Mouse (Mus musculus) embryo, embryonic 9.5 days (tissue): ENCODE data around the gene Zfp280d.

ENCODE experiments used
- DNase-seq: peaks from one replicate; pipeline ENCODE4 v3.0.0-alpha.2; 2017; ENCODE audit errors: extremely low spot score

The Zfp280d gene

DNA sequence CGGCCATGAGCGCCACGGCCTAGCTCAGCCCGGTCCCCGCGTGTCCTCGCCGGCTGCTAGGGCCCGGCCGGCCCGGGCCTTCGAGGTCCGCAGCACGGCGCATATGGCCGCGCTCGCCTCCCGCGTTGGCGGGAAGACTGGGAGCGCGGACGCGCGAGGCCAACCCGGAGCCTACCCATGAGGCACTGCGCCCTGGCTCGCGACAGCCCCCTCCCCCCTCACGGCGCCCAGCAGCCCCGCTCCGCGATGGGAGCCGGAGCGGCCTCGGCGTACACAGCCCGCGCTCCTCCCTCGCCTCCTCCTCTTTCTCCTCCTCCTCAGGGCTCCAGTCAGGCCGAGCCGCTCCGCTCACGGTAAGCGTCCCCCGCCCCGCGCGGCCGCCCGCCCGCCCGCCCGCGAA, at the start of gene Zfp280d:
Zfp280d (plus strand) TSS at position 184 of the 400 bp plus-strand sequence.
- peak; percentile 92 for DNase-seq

DNA sequence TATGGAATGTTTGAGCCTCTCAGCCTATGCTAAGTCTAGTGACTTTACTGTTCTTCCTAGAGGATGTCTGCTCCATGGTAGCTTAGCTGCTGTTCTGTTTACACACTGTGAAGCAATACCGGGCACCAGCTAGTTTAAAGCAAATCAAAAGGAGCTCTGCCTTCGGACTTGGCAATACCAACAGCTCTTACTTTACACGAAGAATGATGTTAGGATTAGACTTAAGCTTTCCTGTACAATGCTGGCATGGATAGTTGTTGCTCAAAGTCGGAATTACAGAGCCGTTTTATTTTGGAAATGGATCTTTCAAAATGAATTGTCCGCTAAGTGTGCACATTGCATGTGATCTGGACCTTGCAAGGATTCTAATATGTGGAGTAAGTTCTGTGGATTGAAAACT, 48.1 kb upstream of the Zfp280d start:
- no peak for DNase-seq

DNA sequence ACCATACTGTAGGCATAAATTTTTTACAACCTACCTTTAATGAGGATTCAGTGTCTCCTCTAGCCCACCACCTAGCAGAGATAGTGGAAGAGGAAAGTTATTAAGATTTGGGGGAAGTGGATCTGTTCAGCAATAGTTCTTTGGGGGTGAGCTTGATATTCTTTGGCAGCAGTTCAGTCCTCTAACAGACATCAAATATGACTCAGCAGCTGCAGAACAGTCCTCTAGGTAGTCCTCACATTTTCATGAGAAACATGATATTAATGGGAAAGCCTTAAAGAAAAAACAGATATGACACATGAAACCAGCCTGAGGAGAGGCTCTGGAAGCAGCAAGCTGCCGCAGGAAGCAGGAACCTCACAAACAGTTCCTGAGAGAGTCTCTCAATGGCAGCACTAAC, 22.0 kb upstream of the Zfp280d start:
- no peak for DNase-seq

DNA sequence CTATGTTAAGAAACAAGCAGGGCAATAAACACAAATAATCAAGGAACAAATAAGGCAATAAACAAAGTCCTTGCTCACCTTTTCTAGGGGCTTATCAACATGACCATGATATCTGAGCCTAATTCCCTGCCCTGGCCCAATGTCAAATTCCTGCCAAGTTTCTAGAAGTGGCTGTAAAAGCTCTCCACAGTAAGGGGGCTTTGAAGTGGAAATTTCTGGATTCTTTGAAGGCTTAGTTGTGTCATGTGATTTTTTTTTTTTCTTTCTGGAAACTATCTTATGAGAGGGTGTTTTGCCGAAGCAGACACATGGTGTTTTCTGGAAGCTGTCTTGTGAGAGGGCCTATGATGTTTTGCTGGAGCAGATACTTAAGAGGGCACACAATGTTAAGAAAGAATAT, 19.4 kb upstream of the Zfp280d start:
- no peak for DNase-seq

DNA sequence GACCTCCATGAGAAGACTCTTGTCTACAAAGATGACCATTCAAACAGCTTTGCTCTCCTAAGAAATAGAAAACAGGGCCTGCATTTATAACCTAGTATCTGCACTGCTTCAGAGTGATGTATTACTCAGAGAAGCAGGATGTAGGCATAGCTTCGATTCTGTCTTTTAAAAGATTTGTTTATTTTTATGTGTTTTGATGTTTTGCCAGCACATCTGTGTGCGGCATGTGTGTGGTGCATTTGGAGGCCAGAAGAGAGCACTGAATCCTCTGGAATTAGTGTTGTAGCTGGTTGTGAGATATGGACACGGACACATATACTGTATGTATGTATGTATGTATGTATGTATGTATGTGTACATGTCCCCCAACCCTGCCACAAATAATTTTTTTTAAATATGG, 18.0 kb upstream of the Zfp280d start:
- no peak for DNase-seq

DNA sequence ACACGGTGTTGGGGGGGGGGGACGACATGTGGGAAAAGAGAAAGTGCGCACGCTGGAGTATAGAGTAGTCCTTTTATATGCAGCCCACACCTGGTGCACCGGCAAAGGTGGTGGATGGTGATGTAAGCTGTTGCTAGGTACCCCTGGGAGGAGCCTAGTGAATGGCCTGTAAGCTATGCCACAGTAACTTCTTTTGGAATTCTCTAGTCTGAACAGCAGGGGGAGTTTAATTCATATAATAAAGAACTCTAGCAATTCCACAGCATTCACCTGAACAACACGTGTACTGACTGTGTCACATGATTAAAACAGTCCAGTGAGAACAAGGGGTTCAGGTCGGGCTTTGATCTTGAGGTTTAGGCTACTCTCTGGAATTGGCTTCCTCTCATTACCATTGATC, 14.3 kb upstream of the Zfp280d start:
- DNase-seq = no peak

DNA sequence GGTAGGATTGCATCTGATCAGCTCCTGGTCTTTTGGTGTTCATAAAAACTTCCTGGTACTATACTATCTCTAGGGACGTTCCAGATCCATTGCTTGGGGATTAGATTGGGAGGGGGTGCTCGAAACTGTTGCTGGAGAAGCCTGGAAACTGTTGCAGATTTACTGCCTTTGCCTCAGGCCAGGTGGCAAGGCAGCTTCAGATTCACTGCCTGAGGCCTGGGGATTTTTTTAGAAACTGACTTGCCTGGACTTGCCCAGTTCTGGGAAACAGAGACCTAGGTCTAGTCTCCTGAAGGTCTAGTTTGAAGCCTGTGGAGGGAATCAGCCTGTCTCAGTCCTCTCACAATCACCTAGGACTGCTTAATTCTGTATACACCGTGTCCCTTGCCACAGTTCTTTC, 9.8 kb upstream of the Zfp280d start:
- DNase-seq = no peak

DNA sequence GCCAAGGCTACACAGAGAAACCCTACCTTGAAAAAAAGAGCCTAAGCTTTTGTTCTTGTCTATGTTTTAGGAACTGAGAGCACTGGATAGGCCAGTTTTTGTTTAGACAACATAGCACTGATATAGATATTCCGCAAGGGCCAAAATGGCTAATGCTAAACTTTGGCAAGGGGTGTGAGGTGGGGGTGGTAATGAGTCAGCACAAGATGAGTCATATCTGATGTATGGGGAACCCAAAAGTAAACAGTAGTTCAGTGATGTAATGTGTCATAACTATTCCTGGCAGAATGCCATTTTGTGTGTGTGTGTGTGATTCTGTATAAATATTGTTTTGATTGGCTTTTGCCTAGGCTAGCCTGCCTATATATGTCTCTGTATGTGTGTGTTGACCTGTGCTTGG, 4.5 kb upstream of the Zfp280d start:
- no peak for DNase-seq

DNA sequence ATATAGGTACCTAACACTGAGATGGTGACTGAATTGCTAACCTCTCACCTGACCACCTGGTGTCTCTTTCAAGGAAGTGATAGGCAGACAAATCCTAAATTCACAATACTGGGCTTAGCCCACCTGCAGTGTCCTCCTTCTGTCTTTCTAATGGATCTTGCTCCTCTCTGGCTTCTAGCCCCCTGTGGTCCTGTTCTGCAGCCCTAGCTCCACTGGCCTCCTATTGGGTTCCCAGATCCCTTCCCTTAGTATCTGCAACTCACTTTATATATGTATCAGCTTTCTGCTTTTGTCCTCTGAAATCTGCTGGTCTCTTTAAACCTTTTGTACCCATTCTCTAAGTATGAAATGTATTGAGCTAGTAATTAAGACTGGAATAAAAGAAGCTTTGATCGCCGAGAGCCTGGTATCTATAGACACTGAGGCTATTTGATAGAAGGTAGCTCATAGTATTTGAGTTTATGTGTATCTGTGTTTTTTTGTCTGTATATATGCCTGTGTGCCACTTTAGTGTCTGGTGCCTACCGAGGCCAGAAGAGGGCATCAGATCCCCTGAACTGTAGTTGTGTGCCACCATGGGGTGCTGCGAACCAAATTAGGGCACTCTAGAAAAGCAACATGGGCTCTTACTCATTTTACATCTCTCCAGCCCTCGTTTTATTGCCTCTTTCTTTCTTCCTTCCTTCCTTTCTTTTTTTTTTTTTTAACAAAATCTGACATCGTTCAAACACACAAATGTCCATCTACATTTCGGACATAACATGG, 832 bp upstream of the Zfp280d start:
- no peak for DNase-seq

DNA sequence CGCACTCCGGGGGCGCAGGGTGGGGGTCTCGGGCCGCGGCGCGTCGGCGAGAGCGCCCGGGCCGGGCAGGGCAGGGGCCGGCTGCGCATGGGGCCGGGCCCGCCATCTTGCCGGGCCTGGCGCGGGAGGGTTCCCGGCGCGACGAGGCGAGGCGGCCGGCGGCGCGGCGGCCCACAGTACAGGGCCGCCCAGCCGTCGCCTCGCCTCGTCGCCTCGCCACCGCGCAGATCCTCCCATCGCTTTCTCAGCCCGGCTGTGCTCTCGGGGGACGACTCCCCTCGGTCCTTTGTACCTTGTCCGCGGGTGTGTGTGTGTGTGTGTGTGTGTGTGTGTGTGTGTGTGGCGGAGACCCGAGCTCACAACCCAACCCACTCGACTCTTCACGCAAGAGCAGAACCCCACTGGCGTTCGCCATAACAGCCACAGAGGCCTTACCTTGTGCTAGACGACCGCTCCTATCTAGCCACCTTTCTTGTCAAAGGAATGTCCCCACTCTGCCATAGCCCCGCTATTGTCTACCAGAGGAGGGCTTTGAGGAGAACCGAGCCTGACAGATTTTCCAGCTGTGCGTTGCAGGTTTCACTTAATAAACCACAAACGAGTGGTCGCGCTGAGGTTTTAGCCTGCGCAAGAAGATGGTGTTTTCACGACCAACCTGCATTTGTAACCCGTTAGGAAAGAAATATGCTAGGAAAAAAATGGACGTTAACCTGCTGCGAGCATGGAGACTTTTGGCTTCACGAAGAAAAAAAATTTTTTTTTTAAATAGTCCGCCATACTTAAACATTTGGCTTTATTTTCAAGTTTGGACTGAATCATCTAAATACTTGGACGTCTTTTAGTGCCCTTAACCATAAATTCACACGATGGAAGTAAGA, 680 bp downstream of the Zfp280d start:
- DNase-seq = peak; percentile 79

DNA sequence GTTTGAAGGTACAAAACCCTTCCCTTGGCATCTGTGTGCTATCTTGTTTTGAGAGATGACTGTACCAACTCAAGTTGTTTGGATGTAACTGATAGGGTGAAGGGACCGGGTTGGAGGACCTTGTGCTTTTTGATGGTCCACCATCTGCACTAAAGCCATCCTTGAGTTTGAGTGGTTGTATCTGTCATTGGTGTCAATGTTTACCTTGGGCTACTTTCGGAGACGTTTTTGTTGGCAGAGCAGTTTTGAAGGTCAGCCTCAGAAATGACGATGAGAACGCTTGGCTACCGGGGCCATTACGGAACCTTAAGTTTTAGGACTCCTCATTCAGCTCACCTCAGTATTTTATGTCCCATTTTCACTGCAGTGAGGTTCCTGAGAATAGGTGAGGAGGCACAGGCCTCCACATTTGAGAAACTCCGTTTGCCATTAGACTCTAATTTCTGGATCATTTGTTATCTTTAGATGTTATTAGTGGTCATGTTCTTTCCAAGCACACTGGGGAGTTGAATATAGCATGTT, 1.4 kb downstream of the Zfp280d start:
- peak; percentile 29 for DNase-seq

DNA sequence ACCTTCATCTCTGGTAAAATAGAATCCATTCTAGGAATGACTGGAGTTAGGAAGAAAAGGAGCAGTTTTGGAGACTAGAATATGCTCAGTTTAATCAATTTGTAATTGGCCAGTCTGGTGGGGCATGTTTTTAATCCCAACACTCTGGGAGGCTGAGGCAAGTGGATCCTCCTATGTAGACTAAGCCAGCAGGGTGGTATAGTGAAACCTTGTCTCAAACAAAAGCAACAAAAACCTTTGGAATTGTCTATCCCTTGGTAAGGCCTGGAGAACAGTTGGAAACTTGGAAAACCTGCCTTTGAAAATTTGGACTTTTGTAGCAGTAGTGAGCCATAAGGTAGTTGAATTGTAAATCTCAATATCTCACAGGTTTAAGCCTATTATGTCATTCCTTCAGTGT, 2.3 kb downstream of the Zfp280d start:
- no peak for DNase-seq

DNA sequence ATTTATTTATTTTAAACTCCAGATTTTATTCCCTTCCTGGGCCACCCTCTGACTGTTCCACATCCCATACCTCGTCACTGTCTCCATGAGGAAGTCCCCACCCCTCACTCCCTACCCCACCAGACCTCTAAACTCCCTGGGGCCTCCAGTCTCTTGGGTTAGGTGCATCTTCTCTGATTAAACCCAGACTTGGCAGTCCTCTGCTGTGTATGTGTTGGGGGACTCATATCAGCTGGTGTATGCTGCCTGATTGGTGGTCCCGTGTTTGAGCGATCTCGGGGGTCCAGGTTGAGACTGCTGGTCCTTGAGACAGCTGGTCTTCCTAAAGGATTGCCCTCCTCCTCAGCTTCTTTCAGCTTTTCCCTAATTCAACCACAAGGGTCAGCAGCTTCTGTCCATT, 5.3 kb downstream of the Zfp280d start:
- no peak for DNase-seq

DNA sequence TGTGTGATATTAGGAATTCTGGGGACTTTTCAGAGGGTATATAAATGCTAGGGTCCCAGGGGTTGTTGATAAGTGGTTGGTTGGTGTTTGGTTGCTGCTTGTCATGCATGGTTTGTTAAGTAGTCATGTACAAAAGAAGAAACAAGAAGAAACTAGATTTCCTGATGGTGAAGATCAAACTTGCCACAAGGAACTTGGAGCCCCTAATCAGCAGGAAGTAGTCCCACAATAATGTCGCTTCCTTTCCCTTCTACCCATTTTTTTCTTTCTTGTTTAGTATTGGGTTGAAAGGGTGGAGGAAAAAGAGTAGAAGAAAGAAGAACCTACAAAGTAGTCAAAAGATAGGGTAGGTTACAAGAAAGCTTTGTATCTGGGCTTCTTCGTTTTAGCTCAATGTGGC, 13.0 kb downstream of the Zfp280d start:
- no peak for DNase-seq

DNA sequence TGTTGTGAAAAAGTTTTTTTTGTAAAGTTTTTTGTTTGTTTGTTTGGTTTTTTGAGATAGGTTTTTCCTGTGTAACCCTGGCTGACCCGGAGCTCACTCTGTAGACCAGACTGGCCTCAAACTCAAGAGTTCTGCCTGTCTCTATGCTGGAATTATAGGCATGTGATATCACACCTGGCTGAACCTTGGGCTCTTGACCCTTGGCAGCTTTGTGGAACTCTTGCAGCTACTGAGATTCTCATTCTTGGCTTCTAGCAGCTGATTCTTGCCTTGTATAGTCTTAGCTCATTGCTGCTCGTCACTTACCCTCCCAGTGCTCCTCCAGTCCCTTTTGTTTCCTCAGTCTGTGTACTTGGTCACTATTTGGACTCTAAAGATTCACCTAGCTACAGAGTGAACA, 13.6 kb downstream of the Zfp280d start:
- DNase-seq = no peak

DNA sequence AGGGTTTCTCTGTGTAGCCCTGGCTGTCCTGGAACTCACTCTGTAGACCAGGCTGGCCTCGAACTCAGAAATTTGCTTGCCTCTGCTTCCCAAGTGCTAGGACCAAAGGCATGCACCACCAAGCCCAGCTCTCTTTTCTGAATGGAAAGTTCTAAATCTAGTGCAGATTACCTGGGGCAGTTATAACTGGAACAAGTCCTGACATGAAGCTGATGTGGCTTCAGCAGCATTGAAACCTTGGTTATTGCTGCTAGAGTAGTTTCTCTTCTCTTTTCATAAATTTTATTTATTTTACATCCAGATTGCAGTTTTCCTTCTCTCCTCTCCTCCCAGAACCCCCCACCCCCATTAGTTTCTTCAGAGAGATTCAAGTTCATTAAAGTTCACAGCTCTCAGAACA, 14.4 kb downstream of the Zfp280d start:
- DNase-seq = no peak

DNA sequence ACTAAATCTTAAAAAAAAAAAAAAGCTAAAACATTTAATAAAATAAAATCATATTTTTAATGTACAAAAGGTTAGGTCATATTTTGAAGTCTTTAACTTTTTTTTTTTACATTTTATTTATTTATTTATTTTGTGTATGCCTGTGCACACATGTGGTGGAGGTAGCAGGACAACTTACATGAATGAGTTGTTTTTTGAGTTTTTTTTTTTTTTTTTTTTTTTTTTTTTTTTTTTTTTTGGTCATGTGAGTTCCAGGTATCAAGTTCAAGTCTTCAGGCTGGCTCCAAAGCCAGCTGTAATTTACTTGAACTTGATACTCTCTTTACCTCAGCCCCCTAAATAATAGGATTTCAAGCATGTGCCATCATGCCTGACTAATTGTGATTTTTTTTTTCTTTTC, 19.4 kb downstream of the Zfp280d start:
- DNase-seq = no peak

DNA sequence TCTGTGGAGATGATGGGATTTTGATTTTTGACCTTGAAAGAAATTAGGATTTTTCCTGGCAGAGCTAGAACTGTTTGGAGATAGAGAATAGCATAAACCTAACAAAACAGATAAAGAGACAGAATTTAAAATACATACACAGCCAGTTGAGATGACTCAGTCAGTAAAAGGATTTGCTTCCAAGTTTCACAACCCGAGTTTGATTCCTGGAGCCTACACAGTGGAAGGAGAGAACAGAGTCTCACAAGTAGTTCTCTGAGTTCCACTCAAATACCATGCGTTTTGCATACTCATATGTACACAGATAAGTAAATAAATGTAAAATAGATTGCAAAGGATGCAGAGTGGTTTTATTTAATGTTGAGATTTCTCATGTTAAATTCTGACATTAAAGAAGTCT, 35.1 kb downstream of the Zfp280d start:
- DNase-seq = no peak

DNA sequence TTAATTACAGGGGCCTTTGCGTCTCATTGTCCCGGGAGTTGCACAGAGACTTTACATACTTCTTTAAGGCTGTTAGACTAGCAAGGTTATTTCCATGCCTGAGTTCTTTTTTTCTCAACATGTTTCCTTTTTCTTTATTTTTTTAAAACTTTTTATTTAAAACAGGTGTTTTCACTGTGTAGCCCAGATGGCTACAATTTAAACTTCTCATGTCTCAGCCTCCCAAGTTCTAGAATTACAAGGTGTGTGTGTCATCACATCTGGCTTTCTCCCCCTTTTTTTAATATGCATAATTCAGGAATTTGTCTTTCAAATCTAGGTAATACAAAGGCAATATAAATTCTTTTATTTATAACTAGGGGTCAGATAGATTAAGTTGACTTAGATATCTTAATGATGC, 58.6 kb downstream of the Zfp280d start:
- DNase-seq = no peak

DNA sequence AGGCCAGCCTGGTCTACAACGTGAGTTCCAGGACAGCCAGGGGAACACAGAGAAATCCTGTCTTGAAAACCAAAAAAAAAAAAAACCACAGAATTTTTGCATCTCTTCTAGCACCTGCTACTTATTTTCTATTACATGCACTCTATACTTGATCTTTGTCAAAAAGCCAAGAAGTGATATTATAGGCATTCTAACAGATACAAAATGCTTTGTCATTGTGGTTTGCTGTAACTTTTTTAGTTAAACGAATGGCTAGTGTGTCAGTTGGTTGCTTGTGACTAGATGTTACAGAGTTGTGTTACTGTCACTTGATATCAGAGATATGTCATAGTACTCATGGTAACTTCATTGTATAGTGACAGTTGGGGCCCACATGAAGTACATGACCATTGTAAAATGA, 61.4 kb downstream of the Zfp280d start:
- DNase-seq = no peak

DNA sequence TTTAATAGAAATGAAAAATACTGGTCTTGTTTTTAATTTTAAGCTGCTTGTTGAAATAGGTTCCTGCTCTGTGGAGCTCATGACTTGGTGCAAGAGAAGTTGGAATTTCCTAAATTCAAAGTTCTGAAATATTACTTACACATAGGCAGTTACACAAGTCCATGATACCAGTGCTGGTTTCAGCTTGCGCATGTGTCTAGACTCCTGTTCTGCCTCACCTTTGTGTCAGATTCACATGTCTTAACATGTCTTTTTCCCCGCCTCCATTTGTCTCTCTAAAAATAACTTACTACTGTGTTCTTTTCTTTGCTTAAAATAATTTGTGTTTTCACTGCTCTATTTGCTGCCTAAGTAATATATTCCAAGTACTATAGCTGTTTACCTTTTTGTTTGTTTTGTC, 64.5 kb downstream of the Zfp280d start:
- no peak for DNase-seq

DNA sequence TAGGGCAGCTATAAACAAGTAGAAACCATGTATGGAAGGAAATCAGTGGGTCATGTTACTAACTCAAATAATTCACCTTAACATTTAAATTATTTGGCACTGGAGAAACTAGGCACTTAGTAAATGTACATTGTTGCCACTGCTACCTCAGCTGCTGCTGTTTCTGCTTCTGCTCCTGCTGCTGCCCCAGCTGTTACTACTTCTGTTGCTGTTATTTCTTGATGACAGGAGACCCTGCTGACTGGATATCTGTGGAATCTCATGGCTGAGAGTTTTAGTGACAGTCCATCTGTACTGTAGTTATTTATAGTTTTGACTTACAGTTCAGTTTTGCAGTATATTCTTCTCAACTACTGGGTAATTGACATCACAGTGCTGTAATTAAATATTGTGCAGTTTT, 69.2 kb downstream of the Zfp280d start:
- DNase-seq = no peak

DNA sequence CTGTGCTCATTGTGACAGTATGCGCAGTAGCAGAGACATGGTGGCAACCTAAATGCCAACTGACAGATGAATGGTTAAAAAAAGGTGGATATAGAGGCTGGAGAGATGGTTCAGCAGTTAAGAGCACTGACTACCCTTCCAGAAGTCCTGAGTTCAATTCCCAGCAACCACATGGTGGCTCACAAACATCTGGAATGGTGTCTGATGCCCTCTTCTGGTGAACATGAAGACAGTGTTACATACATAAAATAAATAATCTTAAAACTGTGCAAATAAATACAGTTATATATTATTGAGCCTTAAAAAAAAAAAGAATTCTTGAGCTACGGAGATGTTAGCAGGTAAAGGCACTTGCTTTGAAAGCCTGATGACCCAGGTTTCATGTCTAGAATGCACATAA, 97.7 kb downstream of the Zfp280d start:
- DNase-seq = no peak
